Mouse (Mus musculus): ENCODE measurements around the gene Kif3b.

DNA sequence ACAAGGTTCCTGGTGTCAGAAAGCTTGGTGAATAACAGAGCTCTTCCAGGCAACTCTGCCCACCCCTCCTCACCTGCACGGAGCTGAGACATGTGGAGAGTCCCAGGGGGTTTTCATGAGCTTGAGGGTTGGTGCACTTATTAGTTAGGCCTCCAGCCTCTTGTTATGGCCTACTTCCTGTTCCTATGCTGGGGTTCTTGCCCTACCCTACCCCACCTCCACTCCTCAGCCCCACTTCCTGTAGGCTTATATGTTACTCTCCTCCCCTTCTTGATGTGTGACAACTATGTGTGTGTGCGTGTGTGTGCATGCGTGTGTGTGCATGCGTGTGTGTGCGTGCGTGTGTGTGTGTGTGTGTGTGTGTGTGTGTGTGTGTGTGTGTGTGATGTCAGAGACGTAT is 28.2 kb upstream of the Kif3b start:
- TF ChIP-seq CTCF (IDR thresholded peaks at IDR 0.05; ENCODE audit: low read depth) (no peak), EP300 (IDR thresholded peaks at IDR 0.05; ENCODE audit: low read depth) (no peak)
